Mouse (Mus musculus): ENCODE measurements at regions not wholly inside any gene's neighbourhood (a gene's known extent, or its start where the extent isn't known, plus 50 kb on each side); places are given as distances from the start of the nearest gene placed in this dataset.

- DNase-seq (ENCODE audit: low spot score in 2 of 2): no peak
Observed at GRCm38 (mm10) chr6:127381148-127381888, 65.3 kb upstream of the Parp11 start.

DNA sequence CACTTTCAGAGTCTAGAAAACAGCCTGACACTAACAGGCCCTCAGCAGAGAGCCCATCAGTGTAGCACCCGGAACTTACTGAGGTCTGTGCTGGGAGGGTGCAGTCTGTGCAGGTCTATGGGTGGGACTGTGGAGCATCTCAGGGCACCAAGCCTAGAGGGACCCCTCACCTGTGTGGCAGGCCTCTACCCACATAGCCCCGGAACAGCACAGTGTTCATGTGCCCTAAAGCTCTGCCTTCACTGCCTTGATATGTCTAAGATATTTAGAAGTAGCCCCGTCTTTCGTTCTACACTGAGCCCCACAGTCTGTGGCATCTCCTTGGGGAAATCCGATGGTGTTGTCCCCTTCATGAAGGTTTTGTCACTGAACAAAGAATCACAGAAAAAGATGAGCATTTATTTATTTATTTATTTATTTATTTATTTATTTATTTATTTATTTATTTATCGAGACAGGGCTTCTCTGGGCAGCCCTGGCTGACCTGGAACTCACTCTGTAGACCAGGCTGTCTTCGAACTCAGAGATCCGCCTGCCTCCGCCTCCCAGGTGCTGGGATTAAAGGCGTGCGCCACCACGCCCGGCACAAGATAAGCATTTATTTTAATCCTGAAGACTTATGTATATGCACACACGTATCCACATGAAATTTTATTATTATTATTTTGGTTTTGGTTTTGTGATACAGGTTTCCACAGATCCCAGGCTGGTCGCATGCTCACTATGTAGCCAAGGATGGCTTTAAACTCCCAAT is 55.2 kb upstream of the Parp11 start:
- DNase-seq (ENCODE audit: low spot score in 2 of 2): no peak

- no peak for DNase-seq (ENCODE audit: low spot score in 2 of 2)
Observed at GRCm38 (mm10) chr6:127392012-127392798, 54.4 kb upstream of the Parp11 start.

DNA sequence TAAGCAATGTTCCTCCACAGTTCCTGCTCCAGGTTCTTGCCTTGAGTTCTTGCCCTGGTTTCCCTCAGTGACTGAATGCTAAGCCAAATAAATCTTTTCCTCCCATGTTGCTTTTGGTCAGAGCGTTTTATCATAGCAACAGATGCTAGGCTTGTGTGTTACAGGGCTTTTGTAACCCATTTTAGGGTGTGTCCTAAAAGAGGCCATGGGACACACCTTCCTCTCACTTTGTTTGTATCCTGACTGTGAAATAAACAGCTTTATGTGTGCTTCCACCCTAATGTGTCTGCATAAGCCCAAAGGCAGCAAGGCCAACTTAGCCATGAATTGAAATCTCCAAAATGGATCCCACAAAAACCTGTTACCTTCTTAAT is 53.9 kb upstream of the Parp11 start:
- no peak for DNase-seq (ENCODE audit: low spot score in 2 of 2)

- DNase-seq (ENCODE audit: low spot score in 2 of 2): no peak
Observed at GRCm38 (mm10) chr6:127393907-127394600, 52.6 kb upstream of the Parp11 start.
